Mouse (Mus musculus) lung, postnatal 25 days (tissue): ENCODE measurements around the gene Akt2.

Source experiments
- DNase-seq: peaks from one replicate; pipeline ENCODE4 v3.0.0; 2022; ENCODE audit warnings: low spot score

Akt2 gene

GRCm38 (mm10) chr7:27590088-27590487, 1.3 kb upstream of the Akt2 start:
- no peak for DNase-seq

- no peak for DNase-seq
Measured at GRCm38 (mm10) chr7:27590566-27591213, 662 bp upstream of the Akt2 start.

GRCm38 (mm10) chr7:27592217-27592929, 1.0 kb downstream of the Akt2 start:
- DNase-seq, result peak; percentile 66

- peak; percentile 72 for DNase-seq
Measured at GRCm38 (mm10) chr7:27592934-27593645, 1.7 kb downstream of the Akt2 start.

GRCm38 (mm10) chr7:27596586-27597503, 5.5 kb downstream of the Akt2 start:
- no peak for DNase-seq

- no peak for DNase-seq
Measured at GRCm38 (mm10) chr7:27598053-27598452, 6.7 kb downstream of the Akt2 start.

- DNase-seq, result no peak
Measured at GRCm38 (mm10) chr7:27601628-27602027, 10.3 kb downstream of the Akt2 start.

GRCm38 (mm10) chr7:27602161-27602560, 10.8 kb downstream of the Akt2 start:
- no peak for DNase-seq

- DNase-seq, result no peak
Measured at GRCm38 (mm10) chr7:27602835-27603234, 11.5 kb downstream of the Akt2 start.

- DNase-seq, result no peak
Measured at GRCm38 (mm10) chr7:27604661-27605348, 13.5 kb downstream of the Akt2 start.

- peak; percentile 73 for DNase-seq
Measured at GRCm38 (mm10) chr7:27605499-27606285, 14.3 kb downstream of the Akt2 start.

- DNase-seq, result no peak
Measured at GRCm38 (mm10) chr7:27606481-27607254, 15.3 kb downstream of the Akt2 start.

GRCm38 (mm10) chr7:27607580-27607979, 16.2 kb downstream of the Akt2 start:
- peak; percentile 83 for DNase-seq

GRCm38 (mm10) chr7:27608130-27608529, 16.8 kb downstream of the Akt2 start:
- no peak for DNase-seq

GRCm38 (mm10) chr7:27609285-27609684, 17.9 kb downstream of the Akt2 start:
- DNase-seq, result no peak

- DNase-seq, result no peak
Measured at GRCm38 (mm10) chr7:27609688-27610087, 18.3 kb downstream of the Akt2 start.

- no peak for DNase-seq
Measured at GRCm38 (mm10) chr7:27610370-27610769, 19.0 kb downstream of the Akt2 start.

- DNase-seq, result no peak
Measured at GRCm38 (mm10) chr7:27610871-27611270, 19.5 kb downstream of the Akt2 start.

GRCm38 (mm10) chr7:27612940-27613339, 21.6 kb downstream of the Akt2 start:
- DNase-seq, result no peak
